Mouse (Mus musculus): ENCODE data around the gene Ubl7. TPM values are rescaled to one million over a fixed set of nuclear protein-coding genes. Genes with fewer than 3 reads are reported as not detected.

The Ubl7 gene
- polyA plus RNA-seq, 1 experiment from 2014 or later, result 110 TPM

DNA sequence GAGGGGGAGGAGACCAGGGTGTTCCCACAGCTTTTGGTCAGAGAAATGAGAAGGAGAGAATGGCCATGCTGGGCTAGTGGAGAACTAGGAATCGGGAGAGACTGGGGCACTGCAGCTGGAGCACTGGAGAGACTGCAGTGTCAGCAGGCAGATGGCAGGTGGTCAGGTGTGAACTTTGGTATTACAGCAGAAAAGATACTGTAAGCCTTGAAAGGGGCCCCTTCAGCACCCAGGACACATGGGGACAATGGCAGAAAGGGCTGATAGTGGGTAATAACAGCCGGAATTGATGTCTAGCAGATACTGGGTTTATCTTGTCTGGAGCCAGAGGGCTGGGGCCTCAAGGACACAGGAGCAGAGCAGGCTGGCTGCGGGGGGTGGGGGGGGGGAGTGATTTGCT, 68.1 kb downstream of the Ubl7 start:
- no peaks in the 10 kb centered on the region for H3K9me3 ChIP-seq
- H3K36me3 ChIP-seq, result no peaks in the 10 kb centered on the region
- no peak for DNase-seq (ENCODE audit: low spot score)
- WGBS, result 32% methylated on average over 3 of the region's 3 CpGs
- H3K27ac ChIP-seq, result no peak overlapping the region
- peaks cover 16% of the 10 kb centered on the region; the same call in 1 of the 2 replicates for H3K27me3 ChIP-seq (ENCODE audit: insufficient read depth, poor library complexity, severe bottlenecking)
- H3K4me1 ChIP-seq, result peaks cover 25% of the 10 kb centered on the region
- H3K4me3 ChIP-seq, result no peak overlapping the region

Other genes starting within 250 kb of the Ubl7 start
- gene Cyp1a2, start 227.3 kb upstream of the Ubl7 start, polyA plus RNA-seq (2016; fragmentation: Nextera tagmentation; extraction: Ambion mirVana), result not detected in 2 replicates
- 0.05 TPM in 1 of 2 replicates, not detected in the other for gene Cyp1a1, start 223.1 kb upstream of the Ubl7 start, polyA plus RNA-seq (2016; fragmentation: Nextera tagmentation; extraction: Ambion mirVana)
- 24.7 and 28.5 TPM in 2 replicates for gene Edc3, start 202.4 kb upstream of the Ubl7 start, polyA plus RNA-seq (2016; fragmentation: Nextera tagmentation; extraction: Ambion mirVana)
- 70.6 and 79.7 TPM in 2 replicates for gene Clk3, start 145.1 kb upstream of the Ubl7 start, polyA plus RNA-seq (2016; fragmentation: Nextera tagmentation; extraction: Ambion mirVana)
- gene Arid3b, start 74.2 kb upstream of the Ubl7 start, polyA plus RNA-seq (2016; fragmentation: Nextera tagmentation; extraction: Ambion mirVana), result 59.7 and 60.2 TPM in 2 replicates
- 0.16 TPM in 1 of 2 replicates, not detected in the other for gene Sema7a, start 29.1 kb downstream of the Ubl7 start, polyA plus RNA-seq (2016; fragmentation: Nextera tagmentation; extraction: Ambion mirVana)
- gene Cyp11a1, start 95.4 kb downstream of the Ubl7 start, polyA plus RNA-seq (2016; fragmentation: Nextera tagmentation; extraction: Ambion mirVana), result 0.10 TPM in 1 of 2 replicates, not detected in the other
- 2.7 and 16.3 TPM in 2 replicates for gene Stra6, start 152.8 kb downstream of the Ubl7 start, polyA plus RNA-seq (2016; fragmentation: Nextera tagmentation; extraction: Ambion mirVana)
- 0.07 TPM in 1 of 2 replicates, not detected in the other for gene Ccdc33, start 207.8 kb downstream of the Ubl7 start, polyA plus RNA-seq (2016; fragmentation: Nextera tagmentation; extraction: Ambion mirVana)

Measured in heart, embryonic 10.5 days (tissue).